Mouse (Mus musculus): ENCODE results near the gene Ntm. TPM values are rescaled to one million over a fixed set of nuclear protein-coding genes. Genes with fewer than 3 reads are reported as not detected.
A peak's percentile ranks its signal among the peaks of the same experiment; 100 is the strongest.

The Ntm gene
- polyA plus RNA-seq, 1 experiment from 2014 or later = 30.6 TPM

DNA sequence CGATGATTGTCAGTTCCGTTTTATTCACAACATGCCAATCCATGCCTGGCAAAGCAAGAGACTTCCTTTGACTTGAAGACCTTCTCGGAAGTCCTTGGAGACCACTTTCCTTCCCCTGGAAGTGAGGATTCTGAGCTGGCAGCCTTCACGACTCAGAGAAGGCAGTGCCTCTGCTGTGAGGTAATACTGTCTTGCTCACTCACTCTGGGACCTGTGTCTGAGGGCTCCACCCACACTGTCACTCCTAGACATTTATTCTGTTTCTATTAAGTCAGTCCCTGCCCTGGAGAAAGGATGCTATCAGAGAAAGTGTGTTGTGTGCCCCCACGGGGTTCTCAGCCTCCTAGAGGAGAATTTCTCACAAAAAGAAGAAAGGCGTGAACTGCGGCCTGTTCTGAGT is 183.2 kb downstream of the Ntm start:
- no peak for DNase-seq (ENCODE audit: low spot score)
- Histone ChIP-seq H3K4me3 (ENCODE audit: low read depth, low read length) (no peak overlapping the region), H3K9ac (ENCODE audit: low read depth, low read length) (no peak overlapping the region), H3K36me3 (ENCODE audit: control insufficient read depth, insufficient read depth, low read length) (no peaks in the 10 kb centered on the region), H3K27ac (ENCODE audit: low read depth, low read length) (no peak overlapping the region), H3K9me3 (ENCODE audit: control insufficient read depth, low read length) (no peaks in the 10 kb centered on the region), H3K4me1 (replicated peaks; ENCODE audit: control insufficient read depth, insufficient read depth, low read length) (no peaks in the 10 kb centered on the region), H3K27me3 (ENCODE audit: control insufficient read depth, insufficient read depth, low read length) (no peaks in the 10 kb centered on the region), H3K4me2 (replicated peaks; ENCODE audit: low read depth, low read length) (no peak overlapping the region)
- ATAC-seq (ENCODE audit: low FRiP score) = no peak
- 86% methylated on average over 7 of the region's 7 CpGs for WGBS

DNA sequence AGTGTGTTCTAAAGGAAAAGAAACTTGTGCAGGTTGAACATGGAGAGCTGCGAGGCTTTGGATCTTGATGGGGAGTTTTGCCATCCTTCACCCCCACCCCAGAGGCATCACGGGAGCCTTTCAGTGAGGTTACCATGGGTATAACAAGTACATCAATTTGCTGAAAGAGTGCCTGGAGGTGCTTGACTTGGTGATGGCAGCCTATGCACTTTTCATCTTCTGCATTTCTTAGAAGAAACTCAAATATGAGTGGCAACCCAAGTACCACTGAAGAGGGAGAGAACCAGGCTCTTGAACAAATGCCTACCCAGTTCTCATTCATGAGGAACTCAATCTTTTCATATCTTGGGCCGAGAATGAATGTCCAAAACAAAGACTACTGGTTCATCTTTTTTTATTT is 186.0 kb downstream of the Ntm start:
- H3K4me3 ChIP-seq (ENCODE audit: low read depth, low read length) = no peak overlapping the region
- no peaks in the 10 kb centered on the region for H3K27me3 ChIP-seq (ENCODE audit: control insufficient read depth, insufficient read depth, low read length)
- H3K36me3 ChIP-seq (ENCODE audit: control insufficient read depth, insufficient read depth, low read length) = no peaks in the 10 kb centered on the region
- no peak overlapping the region for H3K27ac ChIP-seq (ENCODE audit: low read depth, low read length)
- no peak overlapping the region for H3K9ac ChIP-seq (ENCODE audit: low read depth, low read length)
- DNase-seq (ENCODE audit: low spot score) = no peak
- H3K4me1 ChIP-seq (replicated peaks; ENCODE audit: control insufficient read depth, insufficient read depth, low read length) = no peaks in the 10 kb centered on the region
- 91% methylated on average over 3 of the region's 3 CpGs for WGBS
- no peaks in the 10 kb centered on the region for H3K9me3 ChIP-seq (ENCODE audit: control insufficient read depth, low read length)
- no peak for ATAC-seq (ENCODE audit: low FRiP score)
- H3K4me2 ChIP-seq (replicated peaks; ENCODE audit: low read depth, low read length) = no peak overlapping the region

DNA sequence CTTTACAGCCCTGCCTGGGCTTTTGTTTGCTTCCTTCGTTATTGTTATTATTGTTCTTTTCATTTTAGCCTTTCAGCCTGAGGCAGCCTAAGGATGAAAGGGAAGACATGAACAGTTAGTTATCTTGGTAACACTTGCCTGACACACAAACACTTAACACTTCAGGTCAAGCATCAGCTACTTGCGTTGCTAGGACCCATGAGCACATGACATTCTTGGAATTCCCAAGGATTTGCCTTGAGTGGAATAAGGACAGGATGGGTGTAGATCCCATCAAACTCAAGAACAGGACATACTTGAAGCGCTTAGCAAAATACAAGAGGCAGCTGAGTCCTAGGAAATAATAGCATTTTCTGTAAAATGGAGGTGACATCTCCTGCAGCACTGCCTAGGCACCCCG is 186.4 kb downstream of the Ntm start:
- ATAC-seq (ENCODE audit: low FRiP score) (no peak), DNase-seq (ENCODE audit: low spot score) (no peak)
- H3K27me3 ChIP-seq (ENCODE audit: control insufficient read depth, insufficient read depth, low read length) = no peaks in the 10 kb centered on the region

DNA sequence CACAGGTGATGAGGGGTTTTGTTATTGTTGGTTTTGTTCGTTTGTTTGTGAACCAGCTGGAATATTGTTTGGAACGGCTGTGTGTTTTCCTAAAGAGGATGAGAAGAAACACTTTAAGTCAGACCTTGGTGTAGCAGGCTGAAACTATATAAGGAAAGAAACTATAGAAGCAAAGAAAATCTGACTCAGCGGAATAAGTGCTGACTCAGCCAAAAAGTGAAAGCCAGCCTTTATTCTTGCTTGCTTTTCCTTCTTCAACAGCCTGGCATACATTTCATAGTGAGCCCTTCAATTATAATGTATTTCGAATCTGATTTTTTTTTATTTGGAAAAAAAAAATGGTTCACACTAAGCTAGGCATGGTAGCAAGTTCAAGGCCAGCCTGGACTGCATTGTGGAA is 186.9 kb downstream of the Ntm start:
- WGBS = 83% methylated on average over 4 of the region's 4 CpGs
- Histone ChIP-seq H3K9ac (ENCODE audit: low read depth, low read length) (no peak overlapping the region), H3K4me1 (replicated peaks; ENCODE audit: control insufficient read depth, insufficient read depth, low read length) (no peaks in the 10 kb centered on the region; the same call in 1 of the 2 replicates), H3K36me3 (ENCODE audit: control insufficient read depth, insufficient read depth, low read length) (no peaks in the 10 kb centered on the region), H3K27ac (ENCODE audit: low read depth, low read length) (no peak overlapping the region), H3K27me3 (ENCODE audit: control insufficient read depth, insufficient read depth, low read length) (no peaks in the 10 kb centered on the region), H3K4me2 (replicated peaks; ENCODE audit: low read depth, low read length) (no peak overlapping the region), H3K4me3 (ENCODE audit: low read depth, low read length) (no peak overlapping the region), H3K9me3 (ENCODE audit: control insufficient read depth, low read length) (no peaks in the 10 kb centered on the region)
- no peak for ATAC-seq (ENCODE audit: low FRiP score)
- no peak for DNase-seq (ENCODE audit: low spot score)

More for the DNA sequence above, 186.4 kb downstream of the Ntm start:
- Histone ChIP-seq H3K4me2 (replicated peaks; ENCODE audit: low read depth, low read length) (no peak overlapping the region), H3K4me1 (replicated peaks; ENCODE audit: control insufficient read depth, insufficient read depth, low read length) (no peaks in the 10 kb centered on the region), H3K9me3 (ENCODE audit: control insufficient read depth, low read length) (no peaks in the 10 kb centered on the region), H3K4me3 (ENCODE audit: low read depth, low read length) (no peak overlapping the region), H3K27ac (ENCODE audit: low read depth, low read length) (no peak overlapping the region), H3K9ac (ENCODE audit: low read depth, low read length) (no peak overlapping the region), H3K36me3 (ENCODE audit: control insufficient read depth, insufficient read depth, low read length) (no peaks in the 10 kb centered on the region)
- WGBS = 80% methylated on average over 4 of the region's 4 CpGs

DNA sequence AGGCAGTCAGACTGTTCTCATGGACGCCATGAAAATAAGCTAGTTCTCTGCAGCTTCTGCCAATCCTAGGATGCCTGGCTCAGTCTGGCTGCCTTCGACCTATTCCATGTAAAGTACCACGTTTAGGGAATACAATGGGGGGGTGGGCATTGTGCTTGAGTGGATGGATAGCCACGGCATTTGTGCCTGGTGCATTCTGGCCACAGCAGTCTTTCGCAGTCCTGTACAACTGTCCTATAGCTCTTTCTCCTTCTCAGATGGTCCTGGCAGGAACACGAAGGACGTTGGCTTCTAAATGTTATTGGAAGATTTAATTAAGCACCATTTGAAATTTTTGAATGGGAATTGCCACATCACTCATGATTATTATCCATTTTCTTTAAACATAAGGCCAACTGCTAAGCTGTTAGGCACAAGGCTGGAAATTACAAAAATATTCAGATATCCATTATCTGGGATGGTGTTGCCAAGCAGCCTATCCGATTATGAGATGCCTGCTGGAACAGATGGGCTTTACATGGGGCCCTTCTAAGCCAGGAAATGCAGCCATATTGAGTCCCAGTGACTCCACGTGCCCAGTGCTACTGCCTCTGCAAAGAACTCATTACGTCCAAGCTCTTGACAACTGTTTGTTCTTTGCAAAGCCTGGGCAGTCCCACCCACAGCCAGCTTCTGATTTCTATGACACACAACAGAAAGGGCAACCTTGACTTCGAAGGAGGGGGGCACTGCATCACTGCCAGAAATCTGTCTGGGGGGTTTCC is 190.1 kb downstream of the Ntm start:
- no peaks in the 10 kb centered on the region; the same call in 1 of the 2 replicates for H3K4me1 ChIP-seq (replicated peaks; ENCODE audit: control insufficient read depth, insufficient read depth, low read length)
- DNase-seq (ENCODE audit: low spot score) = no peak
- no peaks in the 10 kb centered on the region for H3K27me3 ChIP-seq (ENCODE audit: control insufficient read depth, insufficient read depth, low read length)
- ATAC-seq (ENCODE audit: low FRiP score) = no peak
- no peaks in the 10 kb centered on the region for H3K9me3 ChIP-seq (ENCODE audit: control insufficient read depth, low read length)
- no peak overlapping the region for H3K27ac ChIP-seq (ENCODE audit: low read depth, low read length)
- no peak overlapping the region for H3K9ac ChIP-seq (ENCODE audit: low read depth, low read length)
- no peaks in the 10 kb centered on the region for H3K36me3 ChIP-seq (ENCODE audit: control insufficient read depth, insufficient read depth, low read length)
- WGBS = 73% methylated on average over 11 of the region's 11 CpGs
- no peak overlapping the region for H3K4me3 ChIP-seq (ENCODE audit: low read depth, low read length)
- no peak overlapping the region for H3K4me2 ChIP-seq (replicated peaks; ENCODE audit: low read depth, low read length)

DNA sequence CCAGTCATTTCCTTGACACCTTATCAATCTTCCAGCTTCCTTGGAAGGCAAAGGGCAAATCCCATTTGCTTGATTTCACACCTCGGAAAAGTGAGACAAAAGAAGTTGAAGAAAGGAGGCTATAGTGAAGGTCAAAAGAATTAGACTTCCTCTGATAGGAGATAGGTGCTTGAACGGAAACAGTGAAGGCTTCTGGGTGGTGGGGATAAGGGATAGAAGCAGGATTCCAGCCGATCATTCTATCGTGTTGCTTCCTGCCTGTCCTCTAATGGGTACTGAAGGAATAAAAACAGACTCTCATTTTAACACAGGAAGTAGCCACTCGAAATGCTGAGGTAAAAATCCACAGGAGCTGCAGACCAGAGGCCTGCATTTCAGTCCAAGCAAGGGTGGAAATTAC is 191.1 kb downstream of the Ntm start:
- Histone ChIP-seq H3K9ac (ENCODE audit: low read depth, low read length) (no peak overlapping the region), H3K36me3 (ENCODE audit: control insufficient read depth, insufficient read depth, low read length) (no peaks in the 10 kb centered on the region), H3K27ac (ENCODE audit: low read depth, low read length) (no peak overlapping the region), H3K4me1 (replicated peaks; ENCODE audit: control insufficient read depth, insufficient read depth, low read length) (no peaks in the 10 kb centered on the region; the same call in 1 of the 2 replicates), H3K4me2 (replicated peaks; ENCODE audit: low read depth, low read length) (no peak overlapping the region), H3K27me3 (ENCODE audit: control insufficient read depth, insufficient read depth, low read length) (no peaks in the 10 kb centered on the region), H3K9me3 (ENCODE audit: control insufficient read depth, low read length) (no peaks in the 10 kb centered on the region), H3K4me3 (ENCODE audit: low read depth, low read length) (no peak overlapping the region)
- DNase-seq (ENCODE audit: low spot score) (peak; percentile 17), ATAC-seq (ENCODE audit: low FRiP score) (no peak)
- WGBS = 43% methylated on average over 5 of the region's 5 CpGs

DNA sequence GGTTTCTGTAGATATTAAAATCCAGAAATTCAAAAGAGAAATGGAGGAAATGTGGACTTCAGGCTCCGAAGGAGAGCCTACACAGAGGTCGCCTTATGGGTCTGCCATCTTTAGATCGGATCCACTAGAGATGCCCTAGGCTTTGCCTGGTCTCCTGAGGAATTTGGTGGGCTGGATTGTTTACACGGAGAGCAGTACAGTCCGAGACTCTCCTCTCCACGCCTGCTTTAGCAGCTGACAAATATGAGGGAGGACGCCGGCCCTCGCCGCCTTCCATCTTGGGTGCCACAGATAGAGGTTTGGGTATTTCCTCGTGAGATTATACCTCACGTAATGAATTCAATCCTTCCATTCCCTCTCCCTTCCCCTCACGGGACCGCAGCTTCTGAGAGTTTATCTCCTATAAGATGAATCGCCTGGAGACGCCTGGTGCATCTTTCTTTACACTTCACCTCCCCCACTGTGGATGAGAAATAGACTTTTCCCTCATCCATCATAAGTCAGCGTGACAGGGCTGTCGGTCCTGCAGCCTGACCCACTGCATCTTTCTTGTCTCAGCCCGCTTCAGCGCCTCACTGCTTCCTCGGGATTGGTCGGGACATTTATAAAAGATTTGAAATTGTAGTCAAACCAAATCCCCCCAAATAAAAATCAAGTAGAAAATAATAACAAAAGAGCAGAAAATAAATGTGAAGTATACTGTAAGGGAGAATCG is 191.7 kb downstream of the Ntm start:
- 60% methylated on average over 23 of the region's 23 CpGs for WGBS
- Histone ChIP-seq H3K27ac (ENCODE audit: low read depth, low read length) (no peak overlapping the region), H3K27me3 (ENCODE audit: control insufficient read depth, insufficient read depth, low read length) (no peaks in the 10 kb centered on the region), H3K9ac (ENCODE audit: low read depth, low read length) (no peak overlapping the region), H3K36me3 (ENCODE audit: control insufficient read depth, insufficient read depth, low read length) (no peaks in the 10 kb centered on the region), H3K4me3 (ENCODE audit: low read depth, low read length) (no peak overlapping the region), H3K9me3 (ENCODE audit: control insufficient read depth, low read length) (no peaks in the 10 kb centered on the region), H3K4me2 (replicated peaks; ENCODE audit: low read depth, low read length) (no peak overlapping the region), H3K4me1 (replicated peaks; ENCODE audit: control insufficient read depth, insufficient read depth, low read length) (no peaks in the 10 kb centered on the region; the same call in 1 of the 2 replicates)
- DNase-seq (ENCODE audit: low spot score) = peak; percentile 28
- ATAC-seq (ENCODE audit: low FRiP score) = 0 out of 2 replicates have a peak, but pooled peaks have one; percentile 53

DNA sequence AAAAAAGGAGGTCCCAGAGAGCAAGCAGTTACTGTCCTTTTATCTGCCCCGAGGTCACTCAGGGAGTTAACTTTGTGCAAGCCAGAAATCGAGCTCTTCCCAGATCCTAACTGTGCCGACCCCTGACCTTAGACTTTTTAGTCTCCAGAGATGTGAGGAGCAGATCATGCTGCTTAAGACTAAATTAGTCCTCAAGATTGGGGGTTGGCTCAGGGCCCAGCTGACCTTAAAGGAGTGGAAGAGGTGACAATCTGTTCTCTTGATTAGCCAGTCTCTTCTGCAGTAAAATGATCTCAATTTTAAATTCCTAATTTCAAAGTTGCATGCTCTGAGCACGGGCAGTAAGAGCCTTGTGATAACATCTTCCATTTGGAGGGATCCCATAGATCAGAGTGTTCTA is 193.6 kb downstream of the Ntm start:
- DNase-seq (ENCODE audit: low spot score) (no peak), ATAC-seq (ENCODE audit: low FRiP score) (no peak)
- Histone ChIP-seq H3K9me3 (ENCODE audit: control insufficient read depth, low read length) (no peaks in the 10 kb centered on the region), H3K4me3 (ENCODE audit: low read depth, low read length) (no peak overlapping the region), H3K4me2 (replicated peaks; ENCODE audit: low read depth, low read length) (no peak overlapping the region), H3K27me3 (ENCODE audit: control insufficient read depth, insufficient read depth, low read length) (no peaks in the 10 kb centered on the region), H3K36me3 (ENCODE audit: control insufficient read depth, insufficient read depth, low read length) (no peaks in the 10 kb centered on the region), H3K27ac (ENCODE audit: low read depth, low read length) (no peak overlapping the region), H3K4me1 (replicated peaks; ENCODE audit: control insufficient read depth, insufficient read depth, low read length) (no peaks in the 10 kb centered on the region; the same call in 1 of the 2 replicates), H3K9ac (ENCODE audit: low read depth, low read length) (no peak overlapping the region)
- 44% methylated on average over 4 of the region's 4 CpGs for WGBS

Data from hindbrain, embryonic 11.5 days (tissue).